Mouse (Mus musculus) kidney, postnatal 0 days (tissue): Measurements from ENCODE around the gene Fus. TPM values are rescaled to one million over a fixed set of nuclear protein-coding genes. Genes with fewer than 3 reads are reported as not detected.

ENCODE experiments used
- ATAC-seq: fragments of 200-750 bp; cut with Nextera tagmentation; replicated peaks from 2 replicates; pipeline ENCODE4 v1.8.0; 2017; ENCODE audit warnings: low read depth, moderate number of reproducible peaks, moderate TSS enrichment, moderate library complexity; ENCODE audit not compliant: low FRiP score
- DNase-seq: peaks from one replicate; pipeline ENCODE4 v3.0.0-alpha.2; 2016; ENCODE audit warnings: low spot score
- H3K27ac ChIP-seq: fragments of 300-500 bp; sonication (generic); 2 replicates; pipeline ENCODE4 v1.5.1; 2014; ENCODE audit warnings: mild to moderate bottlenecking
- H3K27me3 ChIP-seq: fragments of 300-500 bp; sonication (generic); 2 replicates; pipeline ENCODE4 v1.6.1; 2014; ENCODE audit warnings: low read length, mixed read lengths; ENCODE audit not compliant: insufficient read depth
- H3K36me3 ChIP-seq: fragments of 300-500 bp; sonication (generic); 2 replicates; pipeline ENCODE4 v1.6.1; 2014; ENCODE audit warnings: low read length, mixed read lengths; ENCODE audit not compliant: insufficient read depth
- H3K4me1 ChIP-seq: fragments of 300-500 bp; sonication (generic); replicated peaks from 2 replicates; pipeline ENCODE4 v1.6.1; 2014; ENCODE audit warnings: antibody characterized with exemption, low read length, mixed read lengths; ENCODE audit not compliant: insufficient read depth
- H3K4me2 ChIP-seq: fragments of 300-500 bp; sonication (generic); 2 replicates; pipeline ENCODE4 v1.6.1; 2014; ENCODE audit warnings: mild to moderate bottlenecking, low read length, moderate library complexity, mixed read lengths
- H3K4me3 ChIP-seq: fragments of 300-500 bp; sonication (generic); replicated peaks from 2 replicates; pipeline ENCODE4 v1.5.1; 2014; ENCODE audit warnings: low read depth, low read length
- H3K9ac ChIP-seq: fragments of 300-500 bp; sonication (generic); 2 replicates; pipeline ENCODE4 v1.6.1; 2014; ENCODE audit warnings: low read depth, low read length
- H3K9me3 ChIP-seq: fragments of 300-500 bp; sonication (generic); replicated peaks from 2 replicates; pipeline ENCODE4 v1.6.1; 2016; ENCODE audit warnings: low read length, inconsistent platforms, mixed read lengths
- CTCF ChIP-seq: IDR thresholded peaks from 2 replicates; pipeline ENCODE4 v1.5.1; 2016; ENCODE audit warnings: antibody characterized with exemption, low read depth, mild to moderate bottlenecking, moderate library complexity
- WGBS: fragments of 180-500 bp; shearing (Covaris S2); extraction: QIAGEN DNeasy Blood & Tissue Kit; methylation state at CpG from one replicate; pipeline ENCODE4 v1.1.7; 2014; 5-methylcytosine and 5-hydroxymethylcytosine counted together
- polyA plus RNA-seq: library from polyadenylated mRNA; unstranded; fragments of >200 nt; fragmentation: Nextera tagmentation; extraction: Ambion mirVana; gene quantifications from 2 replicates; pipeline ENCODE4 v1.2.1, GENCODE M21; 2015

Gene Fus
- polyA plus RNA-seq, 1 experiment from 2014 or later: 262 TPM

- H3K4me3 ChIP-seq: no peak overlapping the region
- no peaks in the 10 kb centered on the region for H3K9me3 ChIP-seq
- ATAC-seq (no peak), DNase-seq (no peak)
- H3K4me2 ChIP-seq: no peak overlapping the region
- no peaks in the 10 kb centered on the region for H3K36me3 ChIP-seq
- no peak overlapping the region for H3K27ac ChIP-seq
- no peaks in the 10 kb centered on the region for H3K27me3 ChIP-seq
- 91% methylated on average over 3 of the region's 3 CpGs for WGBS
- H3K9ac ChIP-seq: no peak overlapping the region
- H3K4me1 ChIP-seq: no peaks in the 10 kb centered on the region
- no peak for TF ChIP-seq CTCF
These were observed 65.7 kb downstream of the Fus start for GRCm38 (mm10) chr7:128032989-128033293.

DNA sequence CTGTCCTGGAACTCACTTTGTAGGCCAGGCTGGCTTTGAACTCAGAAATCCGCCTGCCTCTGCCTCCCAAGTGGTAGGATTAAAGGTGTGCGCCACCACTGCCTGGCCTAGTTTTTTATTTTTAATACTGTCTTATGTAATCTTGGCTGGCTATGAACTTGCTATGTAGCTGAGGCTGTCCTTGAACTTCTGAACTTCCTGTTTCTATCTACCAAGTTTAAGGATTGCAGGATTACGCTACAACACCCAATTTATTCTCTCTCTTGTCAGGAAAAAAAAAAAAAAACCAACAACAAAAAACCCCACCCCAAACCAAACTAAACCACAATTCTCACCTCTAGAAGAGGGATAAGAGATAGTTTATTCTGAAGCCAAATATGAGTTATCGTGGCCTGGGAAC lies 66.4 kb downstream of the Fus start:
- Histone ChIP-seq H3K4me2 (no peak overlapping the region), H3K4me1 (no peaks in the 10 kb centered on the region), H3K9me3 (no peaks in the 10 kb centered on the region), H3K27me3 (no peaks in the 10 kb centered on the region), H3K4me3 (no peak overlapping the region), H3K27ac (no peak overlapping the region), H3K9ac (no peak overlapping the region), H3K36me3 (no peaks in the 10 kb centered on the region)
- WGBS: 89% methylated on average over 4 of the region's 4 CpGs
- ATAC-seq (no peak), DNase-seq (no peak)
- TF ChIP-seq CTCF: no peak

Other genes starting within 250 kb of the Fus start
- gene Ctf2, start 235.3 kb upstream of the Fus start, polyA plus RNA-seq: 0.08 TPM in 1 of 2 replicates, not detected in the other
- 2.8 and 3.5 TPM in 2 replicates for gene Fbxl19, start 222.9 kb upstream of the Fus start, polyA plus RNA-seq
- gene Orai3, start 197.6 kb upstream of the Fus start, polyA plus RNA-seq: 27.2 and 30.1 TPM in 2 replicates
- 15.6 and 17.9 TPM in 2 replicates for gene Setd1a, start 190.8 kb upstream of the Fus start, polyA plus RNA-seq
- gene Gm49388, start 181.8 kb upstream of the Fus start, polyA plus RNA-seq: not detected in 2 replicates
- 28.3 and 28.8 TPM in 2 replicates for gene Hsd3b7, start 166.9 kb upstream of the Fus start, polyA plus RNA-seq
- gene Stx4a, start 143.2 kb upstream of the Fus start, polyA plus RNA-seq: 39.1 and 42.6 TPM in 2 replicates
- gene Stx1b, start 142.9 kb upstream of the Fus start, polyA plus RNA-seq: 1.1 and 1.6 TPM in 2 replicates
- 7.4 and 7.5 TPM in 2 replicates for gene Zfp646, start 91.2 kb upstream of the Fus start, polyA plus RNA-seq
- gene Zfp668, start 90.6 kb upstream of the Fus start, polyA plus RNA-seq: 12.5 and 13.3 TPM in 2 replicates
- 8.8 and 9.3 TPM in 2 replicates for gene Prss53, start 76.5 kb upstream of the Fus start, polyA plus RNA-seq
- not detected in 2 replicates for gene Gm21974, start 72.0 kb upstream of the Fus start, polyA plus RNA-seq
- gene Vkorc1, start 71.8 kb upstream of the Fus start, polyA plus RNA-seq: 162 and 165 TPM in 2 replicates
- 120 and 125 TPM in 2 replicates for gene Bckdk, start 63.4 kb upstream of the Fus start, polyA plus RNA-seq
- 30.9 and 32.2 TPM in 2 replicates for gene Kat8, start 54.9 kb upstream of the Fus start, polyA plus RNA-seq
- 125 and 139 TPM in 2 replicates for gene Prss8, start 37.4 kb upstream of the Fus start, polyA plus RNA-seq
- gene Prss36, start 20.7 kb upstream of the Fus start, polyA plus RNA-seq: 11.7 and 13.0 TPM in 2 replicates
- 77.5 and 85.2 TPM in 2 replicates for gene Pycard, start 26.4 kb downstream of the Fus start, polyA plus RNA-seq
- gene Trim72, start 36.5 kb downstream of the Fus start, polyA plus RNA-seq: 0.11 TPM in 1 of 2 replicates, not detected in the other
- 0.66 and 0.79 TPM in 2 replicates for gene Itgam, start 95.2 kb downstream of the Fus start, polyA plus RNA-seq
- gene Gm49368, start 95.2 kb downstream of the Fus start, polyA plus RNA-seq: 0.03 TPM in 1 of 2 replicates, not detected in the other
- 0.07 and 0.17 TPM in 2 replicates for gene Itgax, start 162.1 kb downstream of the Fus start, polyA plus RNA-seq
- not detected in 2 replicates for gene Itgad, start 186.9 kb downstream of the Fus start, polyA plus RNA-seq
- not detected in 2 replicates for gene Cox6a2, start 238.9 kb downstream of the Fus start, polyA plus RNA-seq